Mouse (Mus musculus): Measurements from ENCODE around the gene Irf2bp1.

Irf2bp1 gene

DNA sequence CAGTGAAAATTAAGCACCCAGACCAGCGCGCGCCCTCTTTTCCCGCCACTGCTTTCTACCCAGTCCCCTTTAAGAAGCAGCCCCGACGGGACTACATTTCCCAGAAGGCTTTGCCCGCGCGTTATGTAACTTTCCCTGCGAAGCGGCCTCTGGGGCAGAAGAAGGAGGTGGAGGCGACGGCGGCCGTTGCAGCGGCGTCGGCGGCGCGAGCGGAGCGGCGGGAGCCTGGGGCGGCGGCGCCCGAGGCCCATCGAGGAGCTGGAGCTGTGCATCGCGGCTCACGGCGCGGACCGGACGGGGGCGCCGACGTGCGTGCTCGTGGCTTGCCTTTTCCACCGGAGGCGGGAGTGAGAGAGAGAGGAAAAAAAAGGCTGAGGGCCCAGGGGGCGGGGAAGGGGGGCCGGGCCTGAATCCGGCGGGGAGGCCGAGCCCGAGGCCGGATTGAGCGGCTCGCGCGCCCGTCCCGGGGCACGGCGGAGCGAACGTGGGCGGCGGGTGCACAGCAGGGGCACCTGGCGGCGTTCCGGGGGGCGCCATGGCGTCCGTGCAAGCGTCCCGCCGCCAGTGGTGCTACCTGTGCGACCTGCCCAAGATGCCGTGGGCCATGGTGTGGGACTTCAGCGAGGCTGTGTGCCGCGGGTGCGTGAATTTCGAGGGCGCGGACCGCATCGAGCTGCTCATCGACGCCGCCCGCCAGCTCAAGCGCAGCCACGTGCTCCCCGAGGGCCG is at the start of gene Irf2bp1:
Gene Irf2bp1 (plus strand): TSS at position 143 of the 729 bp plus-strand sequence.
- DNase-seq: peak; percentile 95

GRCm38 (mm10) chr7:18957569-18958383 is 46.1 kb upstream of the Irf2bp1 start:
- DNase-seq: peak; percentile 71 to 87

DNA sequence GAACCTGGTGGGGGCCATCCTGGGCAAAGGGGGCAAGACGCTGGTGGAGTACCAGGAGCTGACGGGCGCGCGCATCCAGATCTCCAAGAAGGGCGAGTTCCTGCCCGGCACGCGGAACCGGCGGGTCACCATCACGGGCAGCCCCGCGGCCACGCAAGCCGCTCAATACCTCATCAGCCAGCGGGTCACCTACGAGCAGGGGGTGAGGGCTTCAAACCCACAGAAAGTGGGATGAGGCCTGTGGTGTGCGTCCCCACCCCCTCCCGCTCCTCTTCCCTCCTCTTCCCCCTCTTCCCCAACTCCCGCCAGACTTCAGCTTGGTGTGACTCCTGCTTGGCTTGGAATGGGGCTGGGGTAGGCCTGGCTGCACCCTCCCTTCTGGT is 45.5 kb upstream of the Irf2bp1 start:
- DNase-seq: no peak

- peak; percentile 72 to 73 for DNase-seq
Measured at GRCm38 (mm10) chr7:18959446-18959845, 44.4 kb upstream of the Irf2bp1 start.

GRCm38 (mm10) chr7:18962171-18962792 is 41.6 kb upstream of the Irf2bp1 start:
- DNase-seq: no peak

GRCm38 (mm10) chr7:18962795-18963194 is 41.0 kb upstream of the Irf2bp1 start:
- DNase-seq: no peak

DNA sequence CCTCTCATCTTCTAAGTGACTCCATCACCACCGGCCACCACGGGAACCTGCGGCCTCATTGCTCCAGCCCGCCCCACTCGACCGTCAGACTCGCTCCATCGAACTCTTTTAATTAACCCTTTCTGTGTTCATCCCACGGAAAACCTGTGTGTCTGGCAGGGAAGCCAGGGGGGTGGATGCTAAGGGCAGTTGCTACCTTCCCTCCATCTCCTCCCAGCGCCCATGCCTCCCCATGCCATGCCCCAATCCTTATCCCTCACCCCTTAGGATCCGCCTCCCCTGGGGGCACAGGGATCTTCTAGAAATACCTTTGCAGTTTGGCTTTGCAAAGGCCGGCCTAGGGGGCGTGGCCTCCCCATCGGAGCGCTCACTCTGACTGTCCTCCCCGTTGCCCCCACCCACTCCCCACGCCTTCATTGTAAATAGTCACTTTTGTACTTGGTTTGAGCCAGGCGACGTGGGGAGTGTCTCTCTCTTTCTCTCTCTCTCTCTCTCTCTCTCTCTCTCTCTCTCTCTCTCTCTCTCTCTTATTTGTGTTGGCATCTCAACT is 40.5 kb upstream of the Irf2bp1 start:
- no peak for DNase-seq

GRCm38 (mm10) chr7:18965312-18965711 is 38.5 kb upstream of the Irf2bp1 start:
- no peak for DNase-seq

- DNase-seq: no peak
Measured at GRCm38 (mm10) chr7:18967603-18968002, 36.2 kb upstream of the Irf2bp1 start.

- DNase-seq: no peak
Measured at GRCm38 (mm10) chr7:18970956-18971355, 32.9 kb upstream of the Irf2bp1 start.

- no peak for DNase-seq
Measured at GRCm38 (mm10) chr7:18978381-18978780, 25.5 kb upstream of the Irf2bp1 start.

- no peak for DNase-seq
Measured at GRCm38 (mm10) chr7:18986503-18986902, 17.3 kb upstream of the Irf2bp1 start.

- DNase-seq: no peak
Measured at GRCm38 (mm10) chr7:18987100-18987499, 16.7 kb upstream of the Irf2bp1 start, which contains the start of gene Nanos2. Gene Nanos2, plus strand, starts transcription at chr7:18987400.

GRCm38 (mm10) chr7:18987747-18988146 is 16.1 kb upstream of the Irf2bp1 start:
- DNase-seq: no peak

DNA sequence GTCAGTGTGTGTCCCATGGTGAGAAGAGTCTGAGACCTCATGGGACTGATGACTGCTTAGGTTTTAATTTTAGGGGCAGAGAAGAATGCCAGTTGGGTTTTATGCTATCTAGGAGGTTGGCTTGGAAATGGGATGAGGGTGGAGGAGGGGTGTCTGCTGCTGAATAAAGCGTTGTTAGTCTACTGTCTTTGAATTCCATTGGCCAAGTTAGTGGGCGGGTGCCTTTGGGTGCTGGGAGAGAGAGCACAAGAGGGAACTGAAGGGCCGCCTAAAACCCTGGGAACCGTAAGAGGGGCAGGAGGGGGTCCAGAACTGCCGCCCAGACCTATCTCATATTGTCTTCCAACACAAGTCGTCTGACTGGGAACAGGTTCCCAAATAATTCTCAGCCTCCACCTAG is 15.1 kb upstream of the Irf2bp1 start:
- no peak for DNase-seq

GRCm38 (mm10) chr7:18989995-18990394 is 13.8 kb upstream of the Irf2bp1 start:
- no peak for DNase-seq

- DNase-seq: peak; percentile 99 to 100
Measured at GRCm38 (mm10) chr7:18990601-18991295, 13.1 kb upstream of the Irf2bp1 start, which contains the start of gene Mypop. Gene Mypop, plus strand, starts transcription at chr7:18991245.

DNA sequence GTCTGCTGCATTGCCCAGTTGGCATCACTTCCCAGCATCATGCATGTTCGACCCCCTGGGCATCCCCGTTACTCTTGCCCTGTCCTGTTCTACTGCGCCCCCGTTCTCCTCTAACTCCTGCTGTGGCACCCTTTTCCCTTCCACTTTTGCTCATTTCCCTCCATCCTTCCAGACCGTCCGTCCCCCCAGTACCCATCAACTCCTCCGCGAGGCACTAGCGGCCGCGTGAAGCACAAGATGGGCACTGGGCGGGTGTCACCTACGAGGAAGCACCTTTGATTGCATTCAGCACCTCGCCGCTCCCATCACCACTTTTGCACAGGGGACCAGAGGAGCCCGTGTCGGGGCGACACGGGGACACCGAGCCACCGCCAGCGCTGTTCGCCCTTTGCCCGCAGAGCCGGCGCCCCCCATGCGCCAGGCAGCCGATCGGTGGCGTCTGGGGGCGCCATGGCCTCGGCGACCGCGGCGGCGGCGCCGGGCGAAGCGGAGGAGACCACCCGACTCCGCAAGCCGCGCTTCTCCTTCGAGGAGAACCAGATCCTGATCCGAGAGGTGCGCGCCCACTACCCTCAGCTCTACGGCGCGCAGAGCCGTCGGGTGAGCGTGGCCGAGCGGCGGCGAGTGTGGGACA is 12.1 kb upstream of the Irf2bp1 start:
- peak in 1 of 2 experiments; percentile 31 for DNase-seq

DNA sequence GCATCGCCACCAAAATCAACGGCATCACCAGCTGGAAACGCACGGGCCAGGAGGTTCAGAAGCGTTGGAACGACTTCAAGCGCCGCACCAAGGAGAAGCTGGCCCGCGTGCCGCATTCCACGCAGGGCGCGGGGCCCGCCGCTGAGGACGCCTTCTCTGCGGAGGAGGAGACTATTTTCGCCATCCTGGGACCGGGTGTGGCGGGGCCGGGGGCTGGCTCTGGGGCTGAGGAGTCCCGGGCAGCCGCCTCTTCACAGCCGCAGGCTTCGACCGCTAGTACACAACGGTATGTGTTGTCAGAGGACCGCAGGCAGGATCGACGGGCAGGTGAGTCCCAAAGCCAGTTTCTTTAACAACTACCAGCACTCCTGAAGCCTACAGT is 11.6 kb upstream of the Irf2bp1 start:
- DNase-seq: peak; percentile 33 to 46

GRCm38 (mm10) chr7:18993036-18993435 is 10.8 kb upstream of the Irf2bp1 start:
- DNase-seq: no peak

DNA sequence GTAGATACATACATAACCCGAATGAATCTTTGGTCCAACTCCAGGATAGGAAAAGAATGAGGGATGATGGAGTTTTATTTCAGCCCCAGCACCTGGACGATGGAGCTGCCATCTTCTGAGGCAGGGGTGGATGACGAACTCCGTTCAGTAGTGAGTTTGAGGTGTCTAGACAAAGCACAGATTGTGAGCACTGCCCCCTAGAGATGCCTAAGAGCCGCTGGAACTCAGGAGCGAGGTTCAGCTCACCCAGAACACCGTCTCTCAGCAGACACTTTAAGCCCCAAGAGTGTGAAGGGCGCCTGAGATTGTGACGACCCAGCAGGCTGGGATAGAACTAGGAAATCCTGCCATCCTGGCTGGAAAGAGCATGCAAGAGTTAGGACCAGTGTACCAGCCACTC is 5.0 kb upstream of the Irf2bp1 start:
- no peak for DNase-seq

- DNase-seq: no peak
Measured at GRCm38 (mm10) chr7:19000421-19000820, 3.4 kb upstream of the Irf2bp1 start.
